Mouse (Mus musculus) megakaryocyte, embryonic 14.5 days (primary cell): ENCODE measurements around the gene Gm28729.

Experiments
- FLI1 ChIP-seq: IDR thresholded peaks from 2 replicates; pipeline ENCODE4 v1.6.1; 2012; ENCODE audit warnings: low read length, inconsistent platforms, mixed read lengths
- GATA1 ChIP-seq: IDR thresholded peaks from 3 replicates; pipeline ENCODE4 v1.6.1; 2012; ENCODE audit warnings: mixed read lengths, low read length, inconsistent platforms, borderline replicate concordance

DNA sequence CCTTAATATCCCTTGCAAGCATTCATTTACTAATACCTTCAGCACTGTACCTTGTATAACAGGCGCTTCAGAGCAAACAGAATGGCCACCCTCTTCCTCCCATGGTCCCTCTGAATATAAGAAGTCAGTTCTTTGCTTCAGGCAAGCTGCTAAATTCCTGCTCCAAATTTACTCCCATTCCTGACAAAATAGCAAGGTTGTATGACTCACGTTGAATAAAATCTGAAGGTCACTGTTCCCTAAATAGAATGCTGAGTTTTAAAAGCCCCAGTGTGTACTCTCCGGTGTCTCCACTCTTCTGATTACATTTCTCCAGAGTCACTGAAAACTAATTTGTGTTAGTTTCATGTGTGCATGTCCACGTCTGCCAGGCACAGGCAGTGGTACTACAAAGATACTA, 79.7 kb downstream of the Gm28729 start:
- TF ChIP-seq GATA1 (no peak), FLI1 (no peak)
